Mouse (Mus musculus) heart, embryonic 15.5 days (tissue): ENCODE data around the gene Glrx2. TPM values are rescaled to one million over a fixed set of nuclear protein-coding genes. Genes with fewer than 3 reads are reported as not detected.

Experiments used
- ATAC-seq: fragments of 200-750 bp; cut with Nextera tagmentation; replicated peaks from 2 replicates; pipeline ENCODE4 v1.8.0; 2017; ENCODE audit warnings: low read depth, moderate TSS enrichment; ENCODE audit not compliant: insufficient number of reproducible peaks, insufficient read depth, low FRiP score
- H3K27ac ChIP-seq: fragments of 300-500 bp; sonication (generic); 2 replicates; pipeline ENCODE4 v1.5.1; 2015; ENCODE audit warnings: mild to moderate bottlenecking, inconsistent platforms
- H3K27me3 ChIP-seq: fragments of 300-500 bp; sonication (generic); 2 replicates; pipeline ENCODE4 v1.6.1; 2015; ENCODE audit warnings: inconsistent platforms
- H3K36me3 ChIP-seq: fragments of 300-500 bp; sonication (generic); 2 replicates; pipeline ENCODE4 v1.6.1; 2015; ENCODE audit warnings: mild to moderate bottlenecking, inconsistent platforms
- H3K4me1 ChIP-seq: fragments of 300-500 bp; sonication (generic); replicated peaks from 2 replicates; pipeline ENCODE4 v1.6.1; 2015; ENCODE audit warnings: inconsistent platforms
- H3K4me2 ChIP-seq: fragments of 300-500 bp; sonication (generic); 2 replicates; pipeline ENCODE4 v1.6.1; 2015; ENCODE audit warnings: inconsistent platforms, mild to moderate bottlenecking, moderate library complexity
- H3K4me3 ChIP-seq: fragments of 300-500 bp; sonication (generic); 2 replicates; pipeline ENCODE4 v1.5.1; 2015; ENCODE audit warnings: mild to moderate bottlenecking, inconsistent platforms
- H3K9ac ChIP-seq: fragments of 300-500 bp; sonication (generic); 2 replicates; pipeline ENCODE4 v1.6.1; 2015; ENCODE audit warnings: mild to moderate bottlenecking, inconsistent platforms
- H3K9me3 ChIP-seq: fragments of 300-500 bp; sonication (generic); replicated peaks from 2 replicates; pipeline ENCODE4 v1.6.1; 2016; ENCODE audit warnings: inconsistent platforms
- WGBS: fragments of 180-500 bp; shearing (Covaris S2); methylation state at CpG from one replicate; pipeline ENCODE4 v1.1.7; 2015; ENCODE audit warnings: mixed read lengths; 5-methylcytosine and 5-hydroxymethylcytosine counted together
- polyA plus RNA-seq: library from polyadenylated mRNA; unstranded; fragments of >200 nt; fragmentation: Nextera tagmentation; extraction: Ambion mirVana; gene quantifications from 2 replicates; pipeline ENCODE4 v1.2.1, GENCODE M21; 2015

Glrx2 gene
- polyA plus RNA-seq, 1 experiment from 2014 or later = 103 TPM

GRCm38 (mm10) chr1:143724456-143725064 is 8.4 kb downstream of the Glrx2 start:
- Histone ChIP-seq H3K4me3 (no peak overlapping the region), H3K27ac (no peak overlapping the region), H3K4me1 (no peaks in the 10 kb centered on the region), H3K9me3 (no peaks in the 10 kb centered on the region), H3K36me3 (no peaks in the 10 kb centered on the region), H3K9ac (no peak overlapping the region), H3K4me2 (no peak overlapping the region), H3K27me3 (no peaks in the 10 kb centered on the region)
- no peak for ATAC-seq
- 66% methylated on average over 5 of the region's 5 CpGs for WGBS

- H3K27me3 ChIP-seq = no peaks in the 10 kb centered on the region
- ATAC-seq = no peak
- H3K4me2 ChIP-seq = no peak overlapping the region
- no peaks in the 10 kb centered on the region for H3K9me3 ChIP-seq
- no peak overlapping the region for H3K4me3 ChIP-seq
- no peak overlapping the region for H3K9ac ChIP-seq
- H3K36me3 ChIP-seq = no peaks in the 10 kb centered on the region
- 60% methylated on average over 9 of the region's 9 CpGs for WGBS
- no peak overlapping the region for H3K27ac ChIP-seq
- H3K4me1 ChIP-seq = no peaks in the 10 kb centered on the region
Observed at GRCm38 (mm10) chr1:143727701-143728445, 11.7 kb downstream of the Glrx2 start.

GRCm38 (mm10) chr1:143730899-143731298 is 14.8 kb downstream of the Glrx2 start:
- Histone ChIP-seq H3K4me3 (no peak overlapping the region), H3K9me3 (no peaks in the 10 kb centered on the region), H3K4me2 (no peak overlapping the region), H3K4me1 (no peaks in the 10 kb centered on the region), H3K36me3 (no peaks in the 10 kb centered on the region), H3K9ac (no peak overlapping the region), H3K27ac (no peak overlapping the region), H3K27me3 (no peaks in the 10 kb centered on the region)
- 76% methylated on average over 2 of the region's 2 CpGs for WGBS
- ATAC-seq = no peak

- Histone ChIP-seq H3K27ac (no peak overlapping the region), H3K9ac (no peak overlapping the region), H3K4me3 (no peak overlapping the region), H3K27me3 (no peaks in the 10 kb centered on the region), H3K4me1 (no peaks in the 10 kb centered on the region), H3K36me3 (no peaks in the 10 kb centered on the region), H3K9me3 (no peaks in the 10 kb centered on the region), H3K4me2 (no peak overlapping the region)
- ATAC-seq = no peak
- 67% methylated on average over 4 of the region's 4 CpGs for WGBS
Observed at GRCm38 (mm10) chr1:143731691-143732090, 15.6 kb downstream of the Glrx2 start.

- ATAC-seq = no peak
- 76% methylated on average over 5 of the region's 5 CpGs for WGBS
Observed at GRCm38 (mm10) chr1:143733914-143734410, 17.8 kb downstream of the Glrx2 start.

GRCm38 (mm10) chr1:143738811-143739210 is 22.7 kb downstream of the Glrx2 start:
- Histone ChIP-seq H3K9ac (peak overlapping the region; percentile 85), H3K9me3 (no peaks in the 10 kb centered on the region), H3K4me2 (peak overlapping the region; percentile 78), H3K27ac (no peak overlapping the region), H3K36me3 (peaks cover 13% of the 10 kb centered on the region), H3K4me3 (peak overlapping the region; percentile 80), H3K27me3 (no peaks in the 10 kb centered on the region), H3K4me1 (peaks cover 3% of the 10 kb centered on the region; the same call in 1 of the 2 replicates)
- 22% methylated on average over 10 of the region's 11 CpGs for WGBS
- no peak for ATAC-seq

More at GRCm38 (mm10) chr1:143733914-143734410, 17.8 kb downstream of the Glrx2 start:
- Histone ChIP-seq H3K4me2 (no peak overlapping the region), H3K36me3 (no peaks in the 10 kb centered on the region), H3K27me3 (no peaks in the 10 kb centered on the region), H3K4me1 (no peaks in the 10 kb centered on the region), H3K9me3 (no peaks in the 10 kb centered on the region), H3K4me3 (no peak overlapping the region), H3K27ac (no peak overlapping the region), H3K9ac (no peak overlapping the region)

GRCm38 (mm10) chr1:143739361-143740350 is 23.5 kb downstream of the Glrx2 start:
- under 1% methylated on average over 67 of the region's 71 CpGs for WGBS

GRCm38 (mm10) chr1:143740581-143740980 is 24.4 kb downstream of the Glrx2 start:
- H3K4me2 ChIP-seq = peak overlapping the region; percentile 78; the same call in 1 of the 2 replicates
- H3K27ac ChIP-seq = no peak overlapping the region
- ATAC-seq = no peak
- H3K27me3 ChIP-seq = no peaks in the 10 kb centered on the region
- H3K9me3 ChIP-seq = no peaks in the 10 kb centered on the region
- 87% methylated on average over 10 of the region's 10 CpGs for WGBS
- H3K4me3 ChIP-seq = peak overlapping the region; percentile 80
- H3K36me3 ChIP-seq = peaks cover 25% of the 10 kb centered on the region
- no peak overlapping the region for H3K9ac ChIP-seq
- H3K4me1 ChIP-seq = peaks cover 3% of the 10 kb centered on the region; the same call in 1 of the 2 replicates

More at GRCm38 (mm10) chr1:143739361-143740350, 23.5 kb downstream of the Glrx2 start:
- Histone ChIP-seq H3K27ac (peak overlapping the region; percentile 86), H3K36me3 (peaks cover 19% of the 10 kb centered on the region), H3K27me3 (no peaks in the 10 kb centered on the region), H3K9ac (peak overlapping the region; percentile 85), H3K4me2 (peak overlapping the region; percentile 78), H3K4me1 (peaks cover 3% of the 10 kb centered on the region; the same call in 1 of the 2 replicates), H3K9me3 (no peaks in the 10 kb centered on the region), H3K4me3 (peak overlapping the region; percentile 80)
- ATAC-seq = peak; percentile 90

- H3K4me2 ChIP-seq = no peak overlapping the region
- H3K27ac ChIP-seq = no peak overlapping the region
- no peaks in the 10 kb centered on the region for H3K9me3 ChIP-seq
- H3K9ac ChIP-seq = no peak overlapping the region
- no peak overlapping the region for H3K4me3 ChIP-seq
- no peaks in the 10 kb centered on the region for H3K27me3 ChIP-seq
- H3K4me1 ChIP-seq = peaks cover 3% of the 10 kb centered on the region; the same call in 1 of the 2 replicates
- H3K36me3 ChIP-seq = peaks cover 25% of the 10 kb centered on the region
- 86% methylated on average over 5 of the region's 5 CpGs for WGBS
- no peak for ATAC-seq
Observed at GRCm38 (mm10) chr1:143741331-143741730, 25.2 kb downstream of the Glrx2 start.

- H3K4me1 ChIP-seq = peaks cover 3% of the 10 kb centered on the region; the same call in 1 of the 2 replicates
- ATAC-seq = no peak
- no peak overlapping the region for H3K4me3 ChIP-seq
- WGBS = 90% methylated on average over 6 of the region's 6 CpGs
- H3K9me3 ChIP-seq = no peaks in the 10 kb centered on the region
- no peaks in the 10 kb centered on the region for H3K27me3 ChIP-seq
- H3K27ac ChIP-seq = no peak overlapping the region
- no peak overlapping the region for H3K9ac ChIP-seq
- H3K36me3 ChIP-seq = peaks cover 27% of the 10 kb centered on the region
- H3K4me2 ChIP-seq = no peak overlapping the region
Observed at GRCm38 (mm10) chr1:143742186-143742585, 26.0 kb downstream of the Glrx2 start.

- Histone ChIP-seq H3K36me3 (peaks cover 35% of the 10 kb centered on the region), H3K4me3 (no peak overlapping the region), H3K4me1 (no peaks in the 10 kb centered on the region), H3K9me3 (no peaks in the 10 kb centered on the region), H3K9ac (no peak overlapping the region), H3K4me2 (no peak overlapping the region), H3K27ac (no peak overlapping the region), H3K27me3 (no peaks in the 10 kb centered on the region)
- no peak for ATAC-seq
- WGBS = 85% methylated on average over 10 of the region's 10 CpGs
Observed at GRCm38 (mm10) chr1:143745871-143746270, 29.7 kb downstream of the Glrx2 start.
